Mouse (Mus musculus): ENCODE data around the gene Mindy4.

Gene Mindy4

GRCm38 (mm10) chr6:55310179-55310578 lies 107.0 kb downstream of the Mindy4 start:
- DNase-seq (ENCODE audit: low spot score): no peak

GRCm38 (mm10) chr6:55311962-55312361 lies 108.8 kb downstream of the Mindy4 start:
- no peak for DNase-seq (ENCODE audit: low spot score)

GRCm38 (mm10) chr6:55313893-55314292 lies 110.7 kb downstream of the Mindy4 start:
- DNase-seq (ENCODE audit: low spot score): no peak

GRCm38 (mm10) chr6:55314628-55315027 lies 111.4 kb downstream of the Mindy4 start:
- DNase-seq (ENCODE audit: low spot score): no peak

- no peak for DNase-seq (ENCODE audit: low spot score)
Observed at GRCm38 (mm10) chr6:55318597-55318996, 115.4 kb downstream of the Mindy4 start.

- DNase-seq (ENCODE audit: low spot score): no peak
Observed at GRCm38 (mm10) chr6:55319585-55320551, 116.7 kb downstream of the Mindy4 start.

- no peak for DNase-seq (ENCODE audit: low spot score)
Observed at GRCm38 (mm10) chr6:55320894-55321293, 117.7 kb downstream of the Mindy4 start.

- DNase-seq (ENCODE audit: low spot score): no peak
Observed at GRCm38 (mm10) chr6:55321518-55321917, 118.3 kb downstream of the Mindy4 start.

GRCm38 (mm10) chr6:55322980-55323379 lies 119.8 kb downstream of the Mindy4 start:
- DNase-seq (ENCODE audit: low spot score): no peak

- no peak for DNase-seq (ENCODE audit: low spot score)
Observed at GRCm38 (mm10) chr6:55323908-55324634, 120.9 kb downstream of the Mindy4 start.

GRCm38 (mm10) chr6:55324785-55325184 lies 121.6 kb downstream of the Mindy4 start:
- no peak for DNase-seq (ENCODE audit: low spot score)

GRCm38 (mm10) chr6:55326299-55326698 lies 123.1 kb downstream of the Mindy4 start:
- no peak for DNase-seq (ENCODE audit: low spot score)

- no peak for DNase-seq (ENCODE audit: low spot score)
Observed at GRCm38 (mm10) chr6:55327326-55327725, 124.1 kb downstream of the Mindy4 start.

GRCm38 (mm10) chr6:55328179-55328578 lies 125.0 kb downstream of the Mindy4 start:
- no peak for DNase-seq (ENCODE audit: low spot score)

- no peak for DNase-seq (ENCODE audit: low spot score)
Observed at GRCm38 (mm10) chr6:55331315-55331714, 128.1 kb downstream of the Mindy4 start.

- no peak for DNase-seq (ENCODE audit: low spot score)
Observed at GRCm38 (mm10) chr6:55332100-55332772, 129.1 kb downstream of the Mindy4 start.

- no peak for DNase-seq (ENCODE audit: low spot score)
Observed at GRCm38 (mm10) chr6:55332773-55333109, 129.6 kb downstream of the Mindy4 start.

- DNase-seq (ENCODE audit: low spot score): peak; percentile 34
Observed at GRCm38 (mm10) chr6:55335989-55336514, 132.9 kb downstream of the Mindy4 start, which contains the start of gene Aqp1. TSS of gene Aqp1 (plus strand) at chr6:55336432.

GRCm38 (mm10) chr6:55337242-55337641 lies 134.1 kb downstream of the Mindy4 start:
- DNase-seq (ENCODE audit: low spot score): no peak

GRCm38 (mm10) chr6:55338077-55338476 lies 134.9 kb downstream of the Mindy4 start:
- no peak for DNase-seq (ENCODE audit: low spot score)

- DNase-seq (ENCODE audit: low spot score): no peak
Observed at GRCm38 (mm10) chr6:55338934-55339825, 136.0 kb downstream of the Mindy4 start.
